Mouse (Mus musculus): ENCODE results near the gene Aak1.
"Not testable (repeated sequence)": the region's sequence is repeated elsewhere in the genome, so short reads cannot be mapped to it uniquely, and the experiment has no call there.

The Aak1 gene

DNA sequence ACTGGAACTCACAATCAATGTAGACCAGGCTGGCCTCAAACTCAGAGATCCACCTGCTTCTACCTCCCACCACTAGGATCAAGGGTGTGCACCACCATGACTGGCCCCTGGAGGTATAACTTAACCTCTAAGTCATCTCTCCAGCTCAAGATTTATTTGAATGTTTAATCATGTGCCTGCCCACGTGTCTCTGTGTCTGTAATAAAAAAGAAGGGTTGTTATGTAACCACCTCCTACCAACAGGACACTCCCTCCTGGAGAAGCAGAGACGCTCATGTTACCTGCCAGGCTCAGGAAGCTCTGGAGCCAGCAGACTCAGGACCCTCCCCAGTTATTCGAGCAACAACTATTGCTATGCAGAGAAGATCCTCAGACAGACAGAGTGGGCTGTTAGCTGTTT lies 7.4 kb upstream of the Aak1 start:
- no peak for DNase-seq (ENCODE audit: low spot score)

- no peak for DNase-seq (ENCODE audit: low spot score)
Observed at GRCm38 (mm10) chr6:86843636-86844035, 5.7 kb upstream of the Aak1 start.

- DNase-seq (ENCODE audit: low spot score) = no peak
Observed at GRCm38 (mm10) chr6:86846467-86846866, 2.9 kb upstream of the Aak1 start.

DNA sequence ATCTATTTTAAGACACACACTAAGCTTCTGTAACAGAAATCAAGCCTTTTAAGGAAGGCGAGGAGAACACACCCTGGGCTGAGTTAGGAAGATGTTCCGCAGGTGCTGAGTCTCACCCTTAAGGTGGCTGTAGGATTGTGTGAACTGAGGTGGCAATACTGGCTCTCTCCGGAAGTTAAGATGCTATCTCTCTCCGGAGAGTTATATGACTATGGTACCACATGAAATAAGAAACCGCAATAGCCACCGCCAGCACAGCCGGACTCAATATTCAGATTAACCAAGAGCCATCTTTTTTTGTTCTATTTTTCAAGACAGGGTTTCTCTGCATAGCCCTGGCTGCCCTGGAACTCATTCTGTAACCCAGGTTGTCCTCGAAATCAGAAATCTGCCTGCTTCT lies 1.5 kb upstream of the Aak1 start:
- DNase-seq (ENCODE audit: low spot score) = no peak

DNA sequence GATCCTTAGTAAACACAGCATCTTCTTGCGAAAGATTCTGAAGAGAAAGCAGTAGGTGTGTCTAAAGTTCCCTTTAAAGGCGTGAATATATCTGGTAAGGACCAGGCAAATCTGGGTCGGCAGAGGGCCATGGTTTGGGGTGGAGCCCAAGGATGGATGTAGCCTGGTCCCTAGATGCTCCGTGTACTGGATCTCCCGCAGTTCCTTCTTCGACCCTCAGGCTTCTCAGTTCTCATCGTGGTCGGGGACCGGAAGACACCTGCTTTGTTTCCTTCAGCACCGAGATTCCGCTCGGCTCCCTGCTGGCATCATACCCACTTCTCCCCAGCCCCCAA lies 770 bp upstream of the Aak1 start:
- no peak for DNase-seq (ENCODE audit: low spot score)

DNA sequence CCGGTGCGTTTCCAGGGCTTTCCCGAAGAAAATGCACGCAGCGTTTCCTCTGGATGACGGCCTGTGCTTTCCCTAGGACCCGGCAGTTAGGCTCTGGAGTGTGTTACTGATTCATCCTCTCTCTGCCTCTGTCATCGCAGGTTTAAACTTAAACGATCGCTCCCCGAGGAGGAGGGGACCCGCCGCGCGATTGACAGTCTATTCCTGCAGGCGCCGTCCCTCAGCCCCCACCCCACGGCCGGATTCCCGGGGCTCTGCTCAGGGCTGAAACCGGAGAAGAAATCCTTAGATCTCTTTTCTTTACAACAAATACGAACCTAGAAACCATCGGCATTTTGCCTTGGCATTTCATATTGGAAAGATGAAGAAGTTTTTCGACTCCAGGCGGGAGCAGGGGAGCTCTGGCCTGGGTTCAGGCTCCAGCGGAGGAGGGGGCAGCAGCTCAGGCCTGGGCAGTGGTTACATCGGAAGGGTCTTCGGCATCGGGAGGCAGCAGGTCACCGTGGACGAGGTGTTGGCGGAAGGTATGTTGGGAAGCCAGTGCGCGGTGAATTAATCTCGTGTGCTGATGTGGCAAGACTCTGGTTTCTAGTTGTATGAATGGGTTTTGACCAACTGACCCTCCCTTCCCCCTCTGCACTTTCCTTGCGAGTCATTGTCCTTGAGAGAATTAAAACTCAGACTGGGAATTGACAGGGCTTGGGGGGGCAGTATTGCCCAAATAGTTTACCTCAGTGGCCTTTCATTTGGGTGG lies 552 bp downstream of the Aak1 start:
- peak; percentile 62 for DNase-seq (ENCODE audit: low spot score)

DNA sequence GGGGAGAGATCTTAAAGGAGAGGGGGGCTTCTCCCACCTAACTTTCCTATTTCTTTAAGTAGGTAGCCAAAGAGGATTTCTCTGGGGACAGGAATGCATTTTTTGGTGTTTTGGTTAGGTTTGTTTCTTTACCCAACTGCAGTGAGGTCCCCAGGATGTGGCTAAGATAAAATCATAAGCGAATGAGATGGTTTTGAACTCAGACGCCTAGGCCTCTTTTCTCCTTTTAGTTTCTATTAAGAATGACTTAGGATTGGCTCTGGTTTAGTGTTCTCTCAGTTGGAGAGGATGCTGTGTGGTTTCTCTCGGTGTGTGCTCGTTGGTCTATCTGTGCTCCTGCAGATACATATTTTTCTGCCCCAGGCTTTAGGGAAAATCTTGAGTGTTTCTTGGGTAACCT lies 1.3 kb downstream of the Aak1 start:
- no peak for DNase-seq (ENCODE audit: low spot score)

GRCm38 (mm10) chr6:86851561-86851960 lies 2.2 kb downstream of the Aak1 start:
- no peak for DNase-seq (ENCODE audit: low spot score)

GRCm38 (mm10) chr6:86853928-86854327 lies 4.6 kb downstream of the Aak1 start:
- no peak for DNase-seq (ENCODE audit: low spot score)

DNA sequence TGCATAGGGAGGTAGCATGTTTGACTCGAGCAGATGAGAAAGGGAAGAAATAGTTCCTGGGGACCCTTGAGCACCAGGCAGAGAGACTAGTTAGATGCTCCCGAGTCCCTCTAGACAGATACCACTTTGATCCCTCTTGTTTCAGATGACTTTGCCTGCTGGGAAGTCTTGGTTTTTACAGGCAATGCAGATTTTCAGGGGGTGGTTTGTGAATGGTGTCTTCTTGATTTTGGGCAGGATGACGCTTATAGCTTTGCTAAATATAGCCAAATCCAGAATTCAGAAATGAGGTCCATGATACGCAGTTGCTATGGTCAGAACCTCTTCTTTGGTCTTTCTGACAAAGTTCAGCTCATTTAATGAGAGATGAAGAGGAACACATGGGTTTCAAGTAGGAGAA lies 5.6 kb downstream of the Aak1 start:
- DNase-seq (ENCODE audit: low spot score) = no peak

DNA sequence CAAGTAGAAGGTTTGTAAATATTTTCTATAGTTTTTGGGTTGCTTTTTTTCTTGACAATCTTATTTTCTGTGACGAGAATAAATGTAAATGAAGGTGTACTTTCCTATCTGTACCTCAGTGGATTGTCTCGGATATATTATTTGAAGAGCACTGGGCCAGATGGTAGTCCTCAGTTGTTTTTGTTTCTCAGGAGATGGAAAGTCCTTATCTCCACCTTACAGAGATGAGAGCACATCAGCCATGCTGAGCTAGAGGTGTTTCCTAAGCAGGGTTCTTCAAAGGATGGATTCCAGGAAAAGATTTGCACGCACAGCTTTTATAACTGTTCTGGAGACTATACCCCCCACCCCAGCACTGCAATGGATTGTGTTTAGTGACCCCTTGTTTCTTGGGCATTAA lies 9.3 kb downstream of the Aak1 start:
- no peak for DNase-seq (ENCODE audit: low spot score)

DNA sequence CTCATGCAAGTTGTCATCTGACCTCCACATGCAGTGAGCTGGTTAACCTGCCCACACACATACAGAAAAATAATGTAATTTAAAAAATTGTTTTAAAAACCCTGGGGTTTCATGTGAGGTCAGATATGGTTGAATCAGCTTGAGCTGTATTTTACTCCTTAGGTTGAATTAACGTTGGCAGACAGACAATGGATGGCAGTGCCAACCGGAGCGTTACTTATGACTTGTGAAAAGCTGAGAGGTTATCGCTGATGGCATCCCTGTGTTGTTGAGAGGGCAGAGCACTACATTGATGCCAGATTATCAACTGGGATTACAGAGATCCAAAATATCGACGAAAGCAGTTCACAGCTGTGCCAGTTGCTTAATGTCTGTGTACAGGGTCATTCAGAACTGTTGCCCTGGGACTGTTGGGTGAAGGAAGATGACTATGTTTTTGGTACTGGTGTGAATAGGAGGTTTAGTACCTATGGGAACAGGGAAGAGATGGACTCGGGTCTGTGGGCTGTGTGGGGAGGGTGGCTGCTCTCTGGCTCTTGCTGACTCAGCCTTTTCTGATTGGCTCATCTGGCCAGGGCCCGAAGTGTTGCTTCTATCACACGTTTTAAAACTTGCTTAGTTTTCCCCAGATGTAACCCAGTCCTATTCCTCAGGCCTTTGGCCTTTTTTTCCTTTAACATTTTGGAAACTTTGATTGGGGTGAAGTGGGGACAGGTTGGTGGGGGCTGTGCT lies 11.6 kb downstream of the Aak1 start:
- no peak for DNase-seq (ENCODE audit: low spot score)

DNA sequence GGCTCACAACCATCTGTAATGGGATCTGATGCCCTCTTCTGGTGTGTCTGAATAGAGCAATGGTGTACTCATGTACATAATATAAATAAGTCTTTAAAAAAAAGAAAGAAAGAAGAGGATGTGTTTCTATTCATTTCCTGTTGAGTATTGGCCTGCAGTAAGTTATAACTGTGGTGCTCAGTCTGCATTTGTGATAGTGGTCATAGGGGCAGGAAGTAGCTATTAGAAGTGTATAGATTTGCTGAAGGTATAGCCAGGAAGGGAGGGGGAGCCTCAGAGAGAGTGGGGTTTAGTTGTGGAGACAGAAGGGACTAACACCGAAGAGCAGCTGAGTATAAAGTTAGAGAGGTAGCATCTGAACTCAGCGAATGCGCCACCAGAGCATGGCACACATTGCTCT lies 15.0 kb downstream of the Aak1 start:
- no peak for DNase-seq (ENCODE audit: low spot score)

GRCm38 (mm10) chr6:86870335-86870734 lies 21.0 kb downstream of the Aak1 start:
- DNase-seq (ENCODE audit: low spot score) = no peak

DNA sequence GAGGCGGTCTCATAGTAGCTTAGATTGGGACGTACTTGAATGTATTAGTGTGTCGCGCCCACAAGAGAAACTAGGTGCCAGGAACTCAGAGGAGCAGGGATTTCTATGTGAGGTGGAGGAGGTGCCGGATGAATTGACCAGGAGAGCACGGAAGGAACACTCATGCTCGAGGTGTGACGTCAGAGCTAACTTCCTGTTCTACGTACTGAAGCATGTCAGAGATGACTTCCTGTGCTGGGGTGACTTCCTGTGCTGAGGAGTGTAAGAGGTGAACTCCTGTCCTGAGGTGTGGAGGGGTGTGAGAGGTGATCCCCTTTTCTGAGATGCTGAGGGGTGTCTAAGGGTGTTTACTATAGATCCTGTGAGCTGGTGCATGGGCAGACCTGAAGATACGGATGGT lies 22.5 kb downstream of the Aak1 start:
- no peak for DNase-seq (ENCODE audit: low spot score)

GRCm38 (mm10) chr6:86874711-86875375 lies 25.5 kb downstream of the Aak1 start:
- no peak for DNase-seq (ENCODE audit: low spot score)

- DNase-seq (ENCODE audit: low spot score) = no peak
Observed at GRCm38 (mm10) chr6:86876451-86876850, 27.1 kb downstream of the Aak1 start.

DNA sequence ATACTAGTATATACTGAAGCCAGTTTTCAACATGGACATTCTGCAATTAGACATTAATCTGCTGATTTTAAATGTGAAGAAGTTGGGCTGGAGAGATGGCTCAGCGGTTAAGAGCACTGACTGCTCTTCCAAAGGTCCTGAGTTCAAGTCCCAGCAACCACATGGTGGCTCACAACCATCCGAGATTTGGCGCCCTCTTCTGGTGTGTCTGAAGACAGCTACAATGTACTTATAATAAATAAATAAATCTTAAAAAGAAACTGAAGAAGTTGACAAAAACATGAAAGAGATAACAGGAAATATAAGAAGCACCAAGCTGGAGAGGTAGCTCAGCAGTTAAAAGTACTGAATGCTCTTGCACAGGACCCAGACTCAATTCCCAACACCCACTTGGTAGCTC lies 29.3 kb downstream of the Aak1 start:
- DNase-seq (ENCODE audit: low spot score) = not testable (repeated sequence)

DNA sequence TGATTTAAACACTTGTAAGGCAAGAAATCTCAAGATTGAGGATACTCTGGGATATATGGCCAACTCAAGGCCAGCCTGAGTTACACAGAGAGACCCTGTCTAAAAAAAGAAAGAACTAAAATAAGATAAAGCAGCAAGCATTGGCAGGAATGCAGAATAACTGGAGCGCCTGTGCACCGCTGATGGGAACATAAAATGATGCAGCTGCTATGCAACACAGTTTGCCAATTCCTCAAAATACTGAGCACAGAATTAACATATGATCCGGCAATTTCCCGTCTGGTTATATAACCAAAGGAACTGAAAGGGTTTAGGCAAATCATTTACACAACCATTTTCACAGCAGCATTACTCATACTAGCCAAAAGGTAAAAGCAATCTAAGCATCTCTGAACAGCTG lies 30.0 kb downstream of the Aak1 start:
- peak; percentile 15 for DNase-seq (ENCODE audit: low spot score)

GRCm38 (mm10) chr6:86884230-86884629 lies 34.9 kb downstream of the Aak1 start:
- no peak for DNase-seq (ENCODE audit: low spot score)

- no peak for DNase-seq (ENCODE audit: low spot score)
Observed at GRCm38 (mm10) chr6:86884746-86885145, 35.4 kb downstream of the Aak1 start.

- DNase-seq (ENCODE audit: low spot score) = no peak
Observed at GRCm38 (mm10) chr6:86885816-86886529, 36.7 kb downstream of the Aak1 start.

DNA sequence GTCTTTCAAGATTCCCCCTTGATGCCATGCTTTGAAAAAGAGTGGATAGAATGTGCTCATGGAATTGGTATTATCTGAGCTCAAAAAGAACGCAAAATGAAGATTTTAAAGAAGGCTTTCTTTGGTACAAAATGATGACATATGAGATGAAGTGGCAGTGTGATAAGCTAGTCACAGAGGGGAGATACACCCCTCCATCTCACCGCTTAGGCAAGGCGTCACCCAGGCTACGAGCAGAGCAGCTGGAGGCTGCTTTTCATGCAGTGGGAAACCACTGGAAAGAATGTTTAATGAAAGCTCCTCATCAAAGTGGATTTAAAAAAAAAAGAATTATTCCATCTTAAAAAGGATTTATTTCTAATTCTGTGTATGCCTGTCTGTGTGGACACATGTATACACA lies 37.5 kb downstream of the Aak1 start:
- DNase-seq (ENCODE audit: low spot score) = no peak
